Mouse (Mus musculus) layer of hippocampus, adult 9-10 months (tissue): Measurements from ENCODE around the gene D630023F18Rik.

Experiments used
- DNase-seq: peaks from one replicate; pipeline ENCODE4 v3.0.0; 2022; ENCODE audit warnings: low spot score

Gene D630023F18Rik

DNA sequence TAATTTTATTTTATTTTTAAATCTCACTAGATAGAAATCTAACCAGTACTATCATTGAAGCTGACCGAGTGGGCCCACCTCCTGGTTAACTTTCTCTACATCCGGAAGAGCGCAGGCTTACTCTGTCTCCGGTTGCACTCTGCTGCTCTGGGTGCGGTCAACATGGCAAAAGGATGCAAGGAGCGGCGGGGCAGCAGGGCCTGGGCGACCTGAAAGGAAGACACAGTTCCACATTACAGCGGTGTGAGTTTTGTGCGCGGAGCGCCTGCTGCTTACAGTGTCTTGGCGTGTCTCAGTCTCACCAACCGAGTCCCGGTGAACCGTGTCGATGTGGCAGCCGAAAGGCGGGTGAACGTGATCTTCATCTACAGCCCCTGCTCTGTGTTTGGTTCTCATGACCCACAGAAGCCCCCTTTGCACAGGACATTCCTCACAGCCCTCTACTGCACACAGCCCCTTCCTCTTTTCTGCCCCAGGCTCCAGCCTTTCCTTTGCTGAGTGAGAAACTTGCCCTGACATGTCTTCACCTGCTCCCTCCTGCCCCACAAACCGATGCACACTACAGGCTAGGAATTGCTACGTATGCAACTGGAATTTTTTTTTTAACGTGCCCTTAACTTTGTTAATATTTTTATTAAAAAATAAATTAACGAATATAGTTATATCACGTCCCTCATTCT is 13.1 kb downstream of the D630023F18Rik start:
- no peak for DNase-seq

DNA sequence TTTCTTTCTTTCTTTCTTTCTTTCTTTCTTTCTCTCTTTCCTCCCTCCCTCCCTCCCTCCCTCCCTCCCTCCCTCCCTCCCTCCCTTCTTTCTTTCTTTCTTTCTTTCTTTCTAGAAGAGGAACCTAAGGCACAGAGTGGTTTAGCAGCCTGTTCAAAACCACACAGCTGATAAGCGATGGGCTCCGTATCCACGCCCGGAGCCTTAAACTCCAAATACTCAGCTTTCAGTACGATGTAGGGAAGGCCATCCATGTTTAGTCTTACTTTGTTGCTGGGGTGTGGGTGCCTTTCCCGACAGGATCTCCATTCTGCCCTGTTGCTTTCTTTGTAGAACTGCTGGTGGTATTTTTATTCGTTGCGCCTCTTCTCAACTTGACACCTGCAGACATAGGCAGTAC is 13.8 kb downstream of the D630023F18Rik start:
- no peak for DNase-seq

DNA sequence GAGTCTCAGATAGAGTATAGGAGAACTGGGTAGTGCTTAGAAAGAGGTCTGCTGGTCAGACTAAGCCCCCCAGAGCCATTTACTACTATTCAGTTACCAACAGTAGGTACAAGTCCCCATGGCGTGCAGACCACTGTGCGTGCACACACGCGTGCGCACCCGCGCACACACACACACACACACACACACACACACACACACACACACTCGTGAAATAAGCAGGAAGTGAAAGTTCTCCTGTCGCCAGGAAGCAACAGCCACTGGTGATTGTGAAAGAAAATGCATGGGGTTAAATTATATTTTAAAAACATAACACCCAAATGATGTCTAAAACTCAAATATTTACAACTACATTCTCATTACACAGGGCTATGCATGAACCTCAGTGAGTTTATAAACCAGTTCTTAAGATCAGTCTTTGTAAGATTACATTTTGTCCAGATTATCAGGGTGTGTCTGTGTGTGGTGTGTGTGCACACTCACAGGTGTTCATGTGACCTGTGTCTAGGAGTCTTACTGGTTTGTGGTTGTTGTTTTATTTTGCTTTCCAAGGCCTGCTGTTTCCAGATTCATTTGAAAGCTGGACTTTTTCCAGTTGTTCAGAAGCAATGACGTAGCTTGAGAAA is 15.2 kb downstream of the D630023F18Rik start:
- DNase-seq, result no peak

DNA sequence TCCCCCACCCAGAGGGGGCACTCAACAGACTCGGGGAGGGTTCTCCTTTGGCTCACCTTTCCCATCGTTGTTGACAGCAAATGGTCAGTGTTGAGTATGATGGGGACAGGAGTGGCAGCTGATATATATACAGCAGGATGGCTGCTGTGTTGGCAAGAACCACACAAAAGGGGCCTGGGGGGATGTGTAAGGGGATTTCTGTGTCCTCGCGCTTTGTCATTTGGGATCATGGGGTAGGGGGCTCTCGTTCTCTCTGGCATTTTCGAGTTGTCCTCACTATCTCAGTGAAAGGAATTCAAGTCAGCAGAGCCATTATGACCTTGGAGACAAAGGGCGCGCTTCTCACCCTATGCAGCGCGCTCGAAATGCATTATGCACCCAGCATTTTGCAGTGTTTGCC is 19.7 kb downstream of the D630023F18Rik start, which contains the start of gene Cryga:
Gene Cryga (minus strand): TSS at position 101 of the 400 bp plus-strand sequence.
- no peak for DNase-seq

DNA sequence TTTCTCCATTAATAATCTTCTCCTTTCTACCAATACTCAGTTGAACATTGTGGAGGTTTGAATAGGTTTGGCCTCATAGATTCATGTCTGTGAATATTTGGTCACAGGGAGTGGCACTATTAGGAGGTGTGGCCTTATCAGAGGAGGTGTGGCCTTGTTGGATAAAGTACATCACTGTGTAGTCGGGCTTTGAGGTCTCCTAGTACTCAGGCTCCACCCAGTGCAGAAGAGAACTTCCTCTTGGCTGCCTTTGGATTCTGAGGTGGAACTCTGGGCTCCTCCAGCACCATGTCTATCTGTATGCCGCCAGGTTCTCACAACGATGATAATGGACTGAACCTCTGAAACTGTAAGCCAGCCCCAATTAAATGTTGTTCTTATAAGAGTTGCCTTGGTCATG is 26.1 kb downstream of the D630023F18Rik start:
- no peak for DNase-seq

DNA sequence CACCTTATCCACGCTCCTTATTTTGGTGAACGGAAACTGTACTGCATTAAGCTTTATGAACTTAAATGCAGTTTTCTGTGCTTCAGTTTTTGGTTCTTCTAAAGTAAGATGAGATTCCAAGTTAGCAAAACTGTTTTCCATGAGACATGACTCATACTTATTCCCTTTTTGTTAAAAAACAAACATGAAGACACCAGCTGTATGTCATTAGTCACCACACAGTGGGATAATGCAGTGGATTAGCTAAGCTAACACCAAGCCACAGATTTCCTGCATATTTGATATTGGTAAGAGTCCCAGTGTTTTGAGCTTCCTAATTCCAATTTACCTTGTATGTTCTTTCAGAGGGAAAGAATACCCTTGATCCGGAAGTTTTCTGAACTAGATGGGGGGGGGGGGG is 31.4 kb downstream of the D630023F18Rik start:
- DNase-seq, result no peak

DNA sequence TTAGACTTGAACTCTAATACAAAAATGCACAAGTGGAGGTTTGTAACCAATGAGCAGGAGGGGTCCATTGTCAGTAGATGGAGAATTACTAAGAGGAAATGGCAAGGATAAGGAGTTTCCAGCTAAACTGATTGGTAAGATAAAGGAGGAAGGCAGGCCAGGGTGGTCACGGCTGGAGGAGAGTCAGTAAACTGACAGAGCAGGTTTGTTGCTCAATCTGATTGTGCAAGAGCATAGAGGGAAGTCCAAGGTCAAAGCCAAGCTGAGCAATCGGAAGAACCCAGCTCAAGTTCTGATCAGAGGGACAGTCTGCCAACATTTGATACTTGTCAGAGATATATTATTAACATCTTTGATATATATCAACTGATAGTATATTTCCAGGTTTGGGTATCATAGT is 32.6 kb downstream of the D630023F18Rik start:
- DNase-seq, result no peak

DNA sequence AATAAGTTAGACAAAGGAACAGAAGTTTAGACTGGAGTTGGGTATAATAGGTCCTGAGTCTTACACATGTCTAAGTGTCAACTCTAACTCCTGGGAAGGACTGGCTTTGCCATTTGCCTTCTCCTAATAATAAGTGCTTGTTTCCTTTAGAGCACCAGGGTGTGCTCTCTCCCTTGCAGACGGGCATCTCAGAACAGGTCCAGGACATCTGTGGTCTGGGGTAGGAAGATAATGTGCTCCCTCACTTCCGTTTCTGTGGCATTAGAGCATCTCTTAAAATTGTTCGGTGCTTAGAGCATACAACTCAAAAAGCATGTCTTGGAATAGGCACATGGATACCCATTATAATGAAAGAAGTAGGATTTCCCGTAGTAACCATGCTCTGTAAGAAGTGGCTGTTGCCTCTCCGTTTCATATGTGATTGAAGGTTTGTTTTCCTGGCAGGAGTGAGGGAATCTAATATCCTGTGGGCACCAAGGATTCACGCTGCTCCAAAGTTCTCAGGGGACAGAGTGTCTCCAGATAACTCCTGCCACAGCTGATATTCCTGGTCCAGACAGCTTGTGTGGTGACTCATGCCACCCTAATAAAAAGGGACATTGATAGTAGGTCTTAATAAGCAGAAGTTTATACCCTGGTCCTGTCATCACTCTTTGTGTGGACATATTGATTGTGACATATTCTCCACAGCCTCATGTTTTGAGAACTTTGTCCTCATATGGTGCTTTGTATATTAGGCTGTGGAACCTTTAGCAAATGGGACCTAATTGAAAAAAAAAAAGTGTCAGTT is 34.3 kb downstream of the D630023F18Rik start:
- no peak for DNase-seq

DNA sequence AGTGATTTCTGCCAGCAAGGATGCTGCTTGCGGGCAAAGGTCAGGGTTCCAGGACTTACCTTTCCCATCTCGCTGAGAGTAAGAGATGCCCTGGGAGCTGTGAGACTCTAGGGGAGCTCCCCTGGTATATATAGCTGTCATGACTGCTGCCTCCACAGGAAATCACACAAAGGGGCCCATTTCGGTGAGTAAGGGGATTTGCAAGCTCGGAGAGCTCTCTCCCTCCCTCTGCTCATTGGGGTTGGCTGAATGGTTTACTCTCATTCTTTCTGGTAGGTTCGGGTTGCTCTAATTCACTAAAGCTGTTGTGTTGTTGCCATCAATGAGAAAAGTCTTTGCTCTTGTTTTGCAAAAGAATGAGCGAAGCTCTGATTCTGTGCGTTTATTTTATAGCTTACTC is 40.8 kb downstream of the D630023F18Rik start, which contains the start of gene Crygb:
Gene Crygb (minus strand): TSS at position 101 of the 400 bp plus-strand sequence.
- DNase-seq, result no peak

DNA sequence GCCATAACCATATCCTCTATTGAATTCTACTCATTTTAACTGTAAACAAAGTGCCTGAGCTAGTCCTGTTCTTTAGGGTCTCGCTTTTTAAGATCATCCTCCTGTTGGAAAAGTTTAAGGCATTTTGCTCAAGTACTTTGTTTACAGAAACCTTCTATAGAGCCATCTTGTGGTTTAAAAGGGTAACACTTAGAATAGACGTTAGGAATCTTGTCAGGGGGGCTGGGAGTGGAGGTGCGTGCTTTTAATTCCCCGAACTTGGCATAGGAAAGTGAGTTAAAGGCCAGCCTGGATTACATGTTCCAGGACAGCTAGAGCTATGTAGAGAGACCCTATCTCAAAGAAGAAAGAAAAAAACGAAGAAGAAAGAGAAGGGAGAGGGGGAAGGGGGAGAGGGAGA is 47.4 kb downstream of the D630023F18Rik start:
- DNase-seq, result no peak

DNA sequence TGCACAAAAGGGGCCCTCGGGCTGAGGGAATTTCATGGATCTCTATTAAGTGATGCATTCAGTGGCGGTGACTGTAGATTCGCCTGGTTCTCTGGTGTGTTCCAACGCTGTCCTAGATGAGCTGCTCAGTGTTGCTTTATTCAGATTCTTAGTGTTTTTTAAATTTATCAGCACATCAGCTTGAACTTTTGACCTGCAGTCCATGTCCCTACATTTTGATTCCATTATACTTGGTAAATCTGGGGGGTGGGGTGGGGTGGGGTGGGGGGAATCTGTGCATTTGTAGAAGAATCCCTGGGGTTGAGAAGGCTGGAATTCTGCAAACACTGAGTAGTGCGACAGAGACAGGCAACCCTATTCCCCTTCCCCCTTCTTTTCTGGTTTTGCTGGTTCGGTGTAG is 49.4 kb downstream of the D630023F18Rik start, which contains the start of gene Crygc:
Gene Crygc (minus strand): TSS at position 101 of the 400 bp plus-strand sequence.
- DNase-seq, result no peak

DNA sequence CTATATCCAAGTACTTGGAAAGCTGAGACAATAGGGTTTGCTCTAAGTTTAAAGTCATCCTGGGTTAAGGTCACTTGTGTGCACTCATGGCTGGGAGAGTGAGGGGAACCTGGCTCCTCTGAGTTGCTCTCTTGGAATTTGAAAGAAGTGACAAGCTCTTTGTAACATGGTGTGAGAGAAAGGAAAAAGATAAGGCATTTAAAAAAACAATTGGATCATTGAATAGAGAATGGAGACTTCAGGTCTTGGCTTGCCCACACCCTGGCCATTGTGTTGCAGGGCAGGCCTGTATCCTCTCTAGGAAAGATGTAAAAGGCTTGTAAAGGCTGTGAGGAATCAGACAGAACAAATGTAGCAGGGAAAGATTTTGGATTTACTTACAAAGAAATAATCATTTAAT is 55.2 kb downstream of the D630023F18Rik start:
- no peak for DNase-seq

DNA sequence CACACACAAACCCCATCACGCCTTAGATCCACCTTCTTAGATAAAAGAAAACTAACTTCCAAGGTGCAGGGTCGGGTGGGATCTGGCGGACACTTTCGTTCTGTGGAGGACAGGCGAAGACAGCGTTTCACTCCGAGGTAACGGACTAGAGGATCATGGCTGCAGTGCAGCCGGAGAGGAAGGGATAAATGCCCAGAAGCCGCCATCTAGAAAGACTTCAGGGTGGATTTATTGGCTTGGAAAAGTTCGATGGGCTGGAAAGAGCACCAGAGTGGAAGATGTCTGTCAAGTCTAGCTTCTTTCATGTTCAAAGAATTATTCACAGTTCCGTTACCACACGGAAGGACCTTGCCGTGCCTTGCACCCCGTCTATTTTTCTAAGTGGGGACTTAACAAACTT is 58.8 kb downstream of the D630023F18Rik start:
- no peak for DNase-seq

DNA sequence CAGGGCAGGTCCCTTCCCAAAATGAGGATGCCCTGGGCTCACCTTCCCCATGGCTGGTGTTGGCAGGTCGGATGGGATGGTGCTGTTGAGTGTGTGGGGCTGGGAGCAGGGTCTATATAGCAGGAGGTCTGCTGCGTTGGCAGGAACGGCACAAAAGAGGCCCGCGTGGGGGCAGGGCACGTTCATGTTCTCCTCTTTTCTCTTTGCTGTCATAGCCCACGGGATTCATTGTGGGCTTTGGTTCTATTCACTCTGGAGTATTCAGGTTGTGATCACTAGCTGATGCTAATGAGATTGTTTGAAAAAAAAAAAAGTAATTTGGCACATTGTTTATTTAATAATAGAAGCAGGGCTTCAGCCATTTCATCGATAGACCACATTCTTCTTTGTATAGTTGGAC is 59.7 kb downstream of the D630023F18Rik start, which contains the start of gene Crygd:
Gene Crygd (minus strand): TSS at position 101 of the 400 bp plus-strand sequence.
- DNase-seq, result no peak
